Mouse (Mus musculus) adrenal gland, adult 8-10 months (tissue): Measurements from ENCODE around the gene Fam122a. TPM values are rescaled to one million over a fixed set of nuclear protein-coding genes. Genes with fewer than 3 reads are reported as not detected.

ENCODE experiments used
- DNase-seq: peaks from one replicate; pipeline ENCODE4 v3.0.0; 2022
- total RNA-seq, 4 experiments: library from RNA; stranded (reverse); gene quantifications; 2 replicates each; pipeline ENCODE4 v1.2.4; 2022

Fam122a gene
- total RNA-seq, 4 experiments from 2014 or later: 28.0 to 37.9 (median 33.5) TPM

- no peak for DNase-seq
These were observed 49.9 kb downstream of the Fam122a start for GRCm38 (mm10) chr19:24427258-24427657.

GRCm38 (mm10) chr19:24426759-24427181 is 50.4 kb downstream of the Fam122a start:
- DNase-seq: no peak

Other genes starting within 250 kb of the Fam122a start
- 10 to 100 TPM; 10.7 to 13.5 (median 11.6) TPM for gene Fxn, start 196.8 kb downstream of the Fam122a start, total RNA-seq
- 10 to 100 TPM; 18.2 to 21.0 (median 20.2) TPM for gene Pip5k1b, start 78.5 kb upstream of the Fam122a start, total RNA-seq
- under 1 TPM; 0.09 to 0.24 (median 0.16) TPM for gene Tmem252, start 196.7 kb upstream of the Fam122a start, total RNA-seq